Mouse (Mus musculus): ENCODE data around the gene Plekha3.

- TF ChIP-seq POLR2A (IDR thresholded peaks at IDR 0.05; ENCODE audit: insufficient read depth, low read length) = no peak
- no peak for TF ChIP-seq CTCF (IDR thresholded peaks at IDR 0.05; ENCODE audit: low read depth, low read length)
- TF ChIP-seq EP300 (IDR thresholded peaks at IDR 0.05; ENCODE audit: insufficient read depth, low read depth, low read length) = no peak
These were observed 30.6 kb downstream of the Plekha3 start for GRCm38 (mm10) chr2:76705655-76706054.
